Mouse (Mus musculus) layer of hippocampus, adult 18-20 months (tissue): Measurements from ENCODE around the gene Rmnd5b. TPM values are rescaled to one million over a fixed set of nuclear protein-coding genes. Genes with fewer than 3 reads are reported as not detected.
"Not testable (repeated sequence)": the region's sequence is repeated elsewhere in the genome, so short reads cannot be mapped to it uniquely, and the experiment has no call there.

ENCODE experiments used
- DNase-seq, 2 experiments: peaks; one replicate each; pipeline ENCODE4 v3.0.0; 2022; ENCODE audit warnings: low spot score in 2 of 2
- long read RNA-seq: library from polyadenylated mRNA; stranded (forward); transcript quantifications from one replicate; pipeline ENCODE4 v2.0.0, GENCODE M21; 2021
- total RNA-seq, 2 experiments: library from RNA; stranded (reverse); gene quantifications; 2 replicates each; pipeline ENCODE4 v1.2.3; 2021

The Rmnd5b gene
- total RNA-seq = 10 to 100 TPM; 54.3 to 63.1 TPM
- long read RNA-seq, transcript Rmnd5b-201 (10 exons, 1,946 nt) = major isoform, 101 of 116 reads
- long read RNA-seq, partial matches to known transcripts = 2 of 116 reads
- long read RNA-seq, other reads (novel, unspliced or antisense) = 13 of 116 reads

- peak; percentile 96 for DNase-seq
Measured at GRCm38 (mm10) chr11:51635525-51636322, at the start of gene Rmnd5b. Rmnd5b (minus strand) TSS chr11:51635896.

DNA sequence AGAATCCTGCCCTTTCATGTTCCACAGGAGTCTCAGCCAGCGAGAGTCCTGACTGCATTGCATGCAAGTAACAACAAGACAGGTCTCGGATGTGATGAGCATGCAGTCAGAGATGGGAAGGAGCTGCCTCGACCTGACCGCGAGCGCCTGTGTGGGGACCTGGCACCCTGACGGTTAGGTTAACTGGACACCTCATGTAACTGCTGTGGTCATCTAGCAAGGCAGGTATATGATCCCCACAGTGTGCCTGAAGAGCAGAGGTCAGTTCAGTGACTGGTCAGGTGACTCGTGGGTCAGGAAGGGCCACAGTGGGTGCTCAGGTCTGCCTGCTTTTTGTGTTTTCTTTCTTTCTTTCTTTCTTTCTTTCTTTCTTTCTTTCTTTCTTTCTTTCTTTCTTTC lies 46.3 kb upstream of the Rmnd5b start:
- DNase-seq = no peak

DNA sequence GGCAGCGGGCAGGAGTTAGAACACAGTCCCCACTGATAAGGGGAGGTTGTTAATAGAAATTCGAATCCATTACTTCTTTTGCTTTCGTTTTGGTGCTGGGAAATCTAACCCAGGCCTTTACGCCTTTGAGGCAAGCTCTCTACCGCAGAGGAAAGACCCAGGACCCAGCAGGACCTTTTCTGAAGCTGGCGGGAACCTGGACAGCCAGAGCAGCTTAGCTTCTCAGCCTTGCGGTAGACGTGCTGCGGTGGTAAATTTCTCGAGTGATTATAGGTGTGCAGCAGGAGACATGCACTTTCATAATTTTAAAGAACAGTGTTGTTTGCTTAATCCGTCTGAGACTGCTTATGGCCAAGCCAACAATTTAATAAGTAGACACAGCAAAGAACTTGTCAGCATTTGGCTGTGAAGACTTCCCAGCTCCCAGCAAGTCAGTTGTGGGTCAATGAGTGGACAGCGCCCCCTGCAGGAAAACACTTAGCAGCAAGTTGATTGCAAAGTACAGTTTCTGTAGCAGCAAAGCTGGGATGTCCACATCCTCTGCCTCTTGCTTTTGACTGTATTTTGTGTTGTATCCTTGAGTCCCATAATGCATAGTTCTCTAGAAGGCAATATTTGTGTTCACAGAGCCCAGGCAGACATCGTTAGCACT lies 45.8 kb upstream of the Rmnd5b start:
- peak; percentile 76 to 91 for DNase-seq

GRCm38 (mm10) chr11:51679466-51679865 lies 43.8 kb upstream of the Rmnd5b start:
- DNase-seq = no peak

- no peak for DNase-seq
Measured at GRCm38 (mm10) chr11:51677737-51678418, 42.2 kb upstream of the Rmnd5b start.

DNA sequence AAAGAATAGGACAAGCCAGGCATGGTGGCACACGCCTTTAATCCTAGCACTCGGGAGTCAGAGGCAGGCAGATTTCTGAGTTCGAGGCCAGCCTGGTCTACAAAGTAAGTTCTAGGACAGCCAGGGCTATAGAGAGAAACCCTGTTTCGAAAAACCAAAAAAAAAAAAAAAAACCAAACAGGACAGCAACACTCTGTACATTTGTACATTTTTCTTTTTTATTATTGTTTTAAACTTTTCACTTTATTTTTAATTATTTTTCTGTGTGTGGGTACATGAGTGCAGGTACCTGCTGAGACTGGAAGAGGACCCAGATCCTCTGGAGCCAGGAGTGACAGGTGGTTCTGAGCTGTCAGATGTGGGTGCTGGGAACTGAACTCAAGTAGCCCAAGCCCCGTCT lies 39.7 kb upstream of the Rmnd5b start:
- DNase-seq = no peak

DNA sequence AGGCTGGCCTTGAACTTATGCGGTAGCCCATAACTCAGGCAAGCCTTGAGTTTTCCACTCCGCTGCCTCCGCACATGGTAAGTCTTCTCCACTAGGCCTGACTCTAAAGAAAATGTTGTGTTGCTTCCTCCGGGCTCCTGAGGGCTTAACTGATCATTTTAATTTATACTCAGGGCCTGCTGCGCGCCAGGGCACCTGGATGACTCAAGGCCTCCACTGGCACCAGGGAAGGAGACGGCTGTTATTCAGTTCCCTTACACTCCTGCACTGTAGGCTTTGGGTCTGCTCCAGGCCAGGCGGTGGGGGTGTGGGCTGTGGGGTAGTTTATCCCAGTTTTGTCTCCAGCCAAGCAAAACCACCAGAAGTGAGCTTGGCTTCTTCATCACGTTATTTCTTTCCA lies 37.6 kb upstream of the Rmnd5b start:
- no peak for DNase-seq

DNA sequence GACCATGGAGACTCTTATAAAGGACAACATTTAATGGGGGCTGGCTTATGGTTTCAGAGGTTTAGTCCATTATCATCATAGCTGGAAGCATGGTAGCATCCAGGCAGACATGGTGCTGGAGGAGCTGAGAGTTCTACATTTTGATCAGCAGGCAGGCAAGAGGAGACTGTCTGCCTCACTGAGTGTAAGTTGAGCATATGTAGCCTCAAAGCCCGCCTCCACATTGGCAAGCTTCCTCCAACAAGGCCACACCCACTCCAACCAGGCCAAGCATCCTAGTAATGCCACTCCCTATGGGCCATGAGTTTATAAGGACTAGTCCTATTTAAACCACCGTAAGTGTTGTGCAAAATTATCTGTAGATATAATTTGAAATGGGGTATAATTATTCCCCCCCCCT lies 35.7 kb upstream of the Rmnd5b start:
- no peak for DNase-seq

DNA sequence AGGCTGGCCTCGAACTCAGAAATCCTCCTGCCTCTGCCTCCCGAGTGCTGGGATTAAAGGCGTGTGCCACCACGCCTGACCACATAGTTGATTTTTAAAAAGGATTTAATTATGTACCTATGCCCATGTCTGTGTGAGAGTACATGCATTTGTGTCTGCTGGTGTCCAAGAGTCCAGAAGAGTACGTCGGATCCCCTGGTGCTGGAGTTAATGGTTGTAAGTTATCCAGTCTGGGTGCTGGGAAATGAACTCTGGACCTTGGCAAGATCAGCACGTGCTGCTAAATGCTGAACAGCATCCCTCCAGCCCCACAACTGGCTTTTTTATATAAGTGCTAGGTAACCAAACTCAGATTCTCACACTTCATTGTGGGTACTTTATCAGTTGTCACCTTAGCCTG lies 35.1 kb upstream of the Rmnd5b start:
- no peak for DNase-seq

GRCm38 (mm10) chr11:51664747-51665146 lies 29.1 kb upstream of the Rmnd5b start:
- not testable (repeated sequence) for DNase-seq

- DNase-seq = no peak
Measured at GRCm38 (mm10) chr11:51662632-51663031, 26.9 kb upstream of the Rmnd5b start.

DNA sequence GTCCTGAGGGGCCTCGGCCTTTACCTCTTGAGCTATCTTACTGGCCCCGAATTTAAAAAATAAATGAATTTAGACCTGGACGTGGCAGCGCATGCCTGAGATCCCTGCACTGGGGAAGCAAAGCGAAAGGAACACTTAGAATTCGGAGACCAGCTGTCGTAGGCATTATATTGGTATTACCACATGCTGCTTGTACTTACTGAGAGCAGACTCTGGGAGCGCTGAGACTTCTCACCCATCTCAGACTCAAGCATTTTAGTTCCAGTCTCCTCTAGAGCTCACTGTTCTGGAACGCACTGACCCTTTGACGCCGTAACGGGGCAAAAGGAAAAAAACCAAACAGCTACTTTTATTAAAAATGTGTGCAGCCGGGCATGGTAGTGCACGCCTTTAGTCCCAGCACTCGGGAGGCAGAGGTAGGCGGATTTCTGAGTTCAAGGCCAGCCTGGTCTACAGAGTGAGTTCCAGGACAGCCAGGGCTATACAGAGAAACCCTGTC lies 26.2 kb upstream of the Rmnd5b start:
- no peak for DNase-seq

GRCm38 (mm10) chr11:51658705-51659104 lies 23.0 kb upstream of the Rmnd5b start:
- DNase-seq = no peak

DNA sequence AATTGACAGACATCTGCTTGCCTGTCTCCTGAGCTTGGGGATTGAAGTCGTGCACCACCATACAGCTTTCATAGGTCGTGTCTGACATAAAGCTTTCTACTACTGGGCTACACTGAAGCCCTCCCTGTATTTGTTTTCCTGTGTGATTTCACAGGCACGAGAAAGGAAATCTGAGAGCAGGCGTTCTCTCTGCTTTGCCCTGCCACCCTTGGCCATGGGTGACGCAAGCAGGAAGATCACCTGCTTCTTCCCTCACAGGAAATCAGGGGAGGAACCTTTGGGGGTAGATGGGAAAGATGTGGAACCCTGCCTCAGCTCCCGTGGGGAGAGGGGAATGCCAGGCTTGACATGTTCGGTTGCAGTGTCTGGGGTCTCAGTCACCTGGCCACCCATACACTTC lies 22.6 kb upstream of the Rmnd5b start:
- no peak for DNase-seq

GRCm38 (mm10) chr11:51656798-51657521 lies 21.3 kb upstream of the Rmnd5b start:
- DNase-seq = no peak

DNA sequence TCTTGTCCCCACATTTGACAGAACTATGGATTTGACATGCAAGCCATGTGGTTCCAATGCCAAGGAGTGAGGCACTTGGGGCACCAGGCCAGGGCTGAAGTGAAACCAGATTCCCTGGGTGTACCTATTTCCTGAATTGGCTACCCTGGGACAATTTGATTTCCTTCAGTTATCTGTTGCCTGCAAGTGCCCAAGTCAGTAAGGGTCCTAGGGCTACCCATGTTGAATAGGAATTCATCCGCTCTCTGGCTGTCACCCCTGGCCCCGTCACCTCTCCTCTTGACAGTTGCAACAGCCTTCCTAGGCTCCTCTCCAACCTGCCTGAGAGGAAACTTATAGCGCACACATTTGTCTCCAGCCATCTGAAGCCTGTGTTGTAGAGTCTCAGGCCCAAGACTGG lies 19.2 kb upstream of the Rmnd5b start:
- DNase-seq = no peak

GRCm38 (mm10) chr11:51653736-51654135 lies 18.0 kb upstream of the Rmnd5b start:
- no peak for DNase-seq

GRCm38 (mm10) chr11:51652889-51653418 lies 17.3 kb upstream of the Rmnd5b start:
- no peak for DNase-seq

GRCm38 (mm10) chr11:51650691-51651515 lies 15.2 kb upstream of the Rmnd5b start, which contains the start of the genes N4bp3 and D930048N14Rik:
N4bp3 (minus strand) TSS chr11:51650842.
D930048N14Rik (plus strand) TSS chr11:51650954.
- peak in 1 of 2 experiments; percentile 34 for DNase-seq

DNA sequence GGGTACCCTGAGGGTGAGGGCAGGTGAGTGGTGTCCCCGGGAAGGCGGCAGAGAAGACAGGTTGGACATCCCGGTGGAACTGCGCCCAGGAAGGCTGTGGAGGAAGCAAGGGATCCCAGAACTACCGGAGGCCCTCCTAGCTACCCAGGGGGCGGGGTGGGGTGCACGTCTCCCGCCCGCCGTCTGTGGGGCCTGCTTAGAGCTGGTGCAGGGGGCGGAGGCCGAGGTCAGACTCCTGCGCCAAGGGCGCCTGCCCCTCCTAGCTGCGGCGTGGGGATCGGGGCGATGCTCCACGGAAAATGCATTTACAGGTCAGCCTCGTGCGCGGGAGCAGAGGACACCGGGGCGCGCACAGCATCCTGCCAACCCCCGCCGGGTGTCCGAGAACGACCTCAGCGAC lies 14.6 kb upstream of the Rmnd5b start:
- no peak for DNase-seq
